Mouse (Mus musculus) heart, embryonic 12.5 days (tissue): Measurements from ENCODE around the gene Pnldc1. TPM values are rescaled to one million over a fixed set of nuclear protein-coding genes. Genes with fewer than 3 reads are reported as not detected.

Experiments
- ATAC-seq: fragments of 200-750 bp; cut with Nextera tagmentation; 2 replicates; pipeline ENCODE4 v1.8.0; 2017; ENCODE audit warnings: moderate TSS enrichment, moderate library complexity; ENCODE audit not compliant: insufficient number of reproducible peaks, low FRiP score
- H3K27ac ChIP-seq: fragments of 300-500 bp; sonication (generic); 2 replicates; pipeline ENCODE4 v1.5.1; 2016; ENCODE audit warnings: mild to moderate bottlenecking, moderate library complexity; ENCODE audit not compliant: poor library complexity, severe bottlenecking
- H3K27me3 ChIP-seq: fragments of 300-500 bp; sonication (generic); replicated peaks from 2 replicates; pipeline ENCODE4 v1.6.1; 2016; ENCODE audit warnings: mild to moderate bottlenecking, moderate library complexity
- H3K36me3 ChIP-seq: fragments of 300-500 bp; sonication (generic); 2 replicates; pipeline ENCODE4 v1.6.1; 2016; ENCODE audit warnings: mild to moderate bottlenecking, moderate library complexity
- H3K4me1 ChIP-seq: fragments of 300-500 bp; sonication (generic); replicated peaks from 2 replicates; pipeline ENCODE4 v1.6.1; 2016; ENCODE audit warnings: mild to moderate bottlenecking
- H3K4me2 ChIP-seq: fragments of 300-500 bp; sonication (generic); 2 replicates; pipeline ENCODE4 v1.6.1; 2016; ENCODE audit warnings: mild to moderate bottlenecking, moderate library complexity
- H3K4me3 ChIP-seq: fragments of 300-500 bp; sonication (generic); 2 replicates; pipeline ENCODE4 v1.5.1; 2016; ENCODE audit warnings: mild to moderate bottlenecking
- H3K9ac ChIP-seq: fragments of 300-500 bp; sonication (generic); 2 replicates; pipeline ENCODE4 v1.6.1; 2016; ENCODE audit warnings: mild to moderate bottlenecking, moderate library complexity
- H3K9me3 ChIP-seq: fragments of 300-500 bp; sonication (generic); replicated peaks from 2 replicates; pipeline ENCODE4 v1.6.1; 2016; ENCODE audit warnings: mild to moderate bottlenecking, moderate library complexity
- WGBS: fragments of 180-500 bp; shearing (Covaris S2); methylation state at CpG from one replicate; pipeline ENCODE4 v1.1.7; 2016; 5-methylcytosine and 5-hydroxymethylcytosine counted together
- polyA plus RNA-seq: library from polyadenylated mRNA; unstranded; fragments of >200 nt; fragmentation: Nextera tagmentation; extraction: Ambion mirVana; gene quantifications from 2 replicates; pipeline ENCODE4 v1.2.1, GENCODE M21; 2016

The Pnldc1 gene
- polyA plus RNA-seq, 1 experiment from 2014 or later, result 0.51 TPM

- ATAC-seq, result no peak
Measured at GRCm38 (mm10) chr17:12854386-12854785, 55.6 kb downstream of the Pnldc1 start.

GRCm38 (mm10) chr17:12853821-12854220, 56.2 kb downstream of the Pnldc1 start:
- no peak overlapping the region for H3K9ac ChIP-seq
- peaks cover 2% of the 10 kb centered on the region; the same call in 1 of the 2 replicates for H3K4me1 ChIP-seq
- 71% methylated on average over 2 of the region's 2 CpGs for WGBS
- no peak overlapping the region for H3K4me3 ChIP-seq
- H3K4me2 ChIP-seq, result no peak overlapping the region
- H3K27me3 ChIP-seq, result no peaks in the 10 kb centered on the region
- no peaks in the 10 kb centered on the region for H3K9me3 ChIP-seq
- no peak for ATAC-seq
- no peak overlapping the region for H3K27ac ChIP-seq
- H3K36me3 ChIP-seq, result no peaks in the 10 kb centered on the region

More at GRCm38 (mm10) chr17:12854386-12854785, 55.6 kb downstream of the Pnldc1 start:
- H3K27me3 ChIP-seq, result no peaks in the 10 kb centered on the region
- no peak overlapping the region for H3K9ac ChIP-seq
- 89% methylated on average over 11 of the region's 11 CpGs for WGBS
- no peak overlapping the region for H3K4me3 ChIP-seq
- H3K36me3 ChIP-seq, result no peaks in the 10 kb centered on the region
- H3K27ac ChIP-seq, result no peak overlapping the region
- H3K4me2 ChIP-seq, result no peak overlapping the region
- no peaks in the 10 kb centered on the region for H3K9me3 ChIP-seq
- H3K4me1 ChIP-seq, result peaks cover 2% of the 10 kb centered on the region; the same call in 1 of the 2 replicates

GRCm38 (mm10) chr17:12851689-12852088, 58.3 kb downstream of the Pnldc1 start:
- no peaks in the 10 kb centered on the region for H3K9me3 ChIP-seq
- H3K4me1 ChIP-seq, result peaks cover 2% of the 10 kb centered on the region; the same call in 1 of the 2 replicates
- WGBS, result 69% methylated on average over 11 of the region's 11 CpGs
- no peak overlapping the region for H3K4me2 ChIP-seq
- no peak overlapping the region for H3K27ac ChIP-seq
- H3K9ac ChIP-seq, result no peak overlapping the region
- ATAC-seq, result no peak
- H3K4me3 ChIP-seq, result no peak overlapping the region
- no peaks in the 10 kb centered on the region for H3K36me3 ChIP-seq
- H3K27me3 ChIP-seq, result no peaks in the 10 kb centered on the region

GRCm38 (mm10) chr17:12849778-12850382, 60.1 kb downstream of the Pnldc1 start:
- 78% methylated on average over 8 of the region's 8 CpGs for WGBS

GRCm38 (mm10) chr17:12847736-12848135, 62.3 kb downstream of the Pnldc1 start:
- Histone ChIP-seq H3K4me1 (peaks cover 2% of the 10 kb centered on the region; the same call in 1 of the 2 replicates), H3K9me3 (no peaks in the 10 kb centered on the region), H3K27ac (no peak overlapping the region), H3K36me3 (no peaks in the 10 kb centered on the region), H3K27me3 (no peaks in the 10 kb centered on the region), H3K4me3 (no peak overlapping the region), H3K4me2 (no peak overlapping the region), H3K9ac (no peak overlapping the region)
- ATAC-seq, result no peak
- WGBS, result 43% methylated on average over 4 of the region's 4 CpGs

More at GRCm38 (mm10) chr17:12849778-12850382, 60.1 kb downstream of the Pnldc1 start:
- no peak for ATAC-seq
- Histone ChIP-seq H3K36me3 (no peaks in the 10 kb centered on the region), H3K9ac (no peak overlapping the region), H3K4me1 (peaks cover 2% of the 10 kb centered on the region; the same call in 1 of the 2 replicates), H3K9me3 (no peaks in the 10 kb centered on the region), H3K27ac (no peak overlapping the region), H3K4me2 (no peak overlapping the region), H3K27me3 (no peaks in the 10 kb centered on the region), H3K4me3 (no peak overlapping the region)

- ATAC-seq, result no peak
- Histone ChIP-seq H3K27ac (no peak overlapping the region), H3K36me3 (no peaks in the 10 kb centered on the region), H3K9ac (no peak overlapping the region), H3K4me2 (no peak overlapping the region), H3K27me3 (no peaks in the 10 kb centered on the region), H3K4me3 (no peak overlapping the region), H3K4me1 (peaks cover 2% of the 10 kb centered on the region; the same call in 1 of the 2 replicates), H3K9me3 (no peaks in the 10 kb centered on the region)
- WGBS, result 70% methylated on average over 5 of the region's 5 CpGs
Measured at GRCm38 (mm10) chr17:12846474-12846873, 63.6 kb downstream of the Pnldc1 start.

GRCm38 (mm10) chr17:12845862-12846261, 64.2 kb downstream of the Pnldc1 start:
- no peak overlapping the region for H3K4me2 ChIP-seq
- H3K9me3 ChIP-seq, result no peaks in the 10 kb centered on the region
- H3K9ac ChIP-seq, result no peak overlapping the region
- no peaks in the 10 kb centered on the region for H3K36me3 ChIP-seq
- ATAC-seq, result no peak
- H3K27me3 ChIP-seq, result no peaks in the 10 kb centered on the region
- no peak overlapping the region for H3K27ac ChIP-seq
- peaks cover 1% of the 10 kb centered on the region; the same call in 1 of the 2 replicates for H3K4me1 ChIP-seq
- H3K4me3 ChIP-seq, result no peak overlapping the region
- 42% methylated on average over 5 of the region's 5 CpGs for WGBS

- Histone ChIP-seq H3K9me3 (no peaks in the 10 kb centered on the region), H3K4me1 (no peaks in the 10 kb centered on the region), H3K4me3 (no peak overlapping the region), H3K27ac (no peak overlapping the region), H3K27me3 (no peaks in the 10 kb centered on the region), H3K9ac (no peak overlapping the region), H3K4me2 (no peak overlapping the region), H3K36me3 (no peaks in the 10 kb centered on the region)
- WGBS, result 91% methylated on average over 4 of the region's 4 CpGs
- no peak for ATAC-seq
Measured at GRCm38 (mm10) chr17:12844540-12844939, 65.5 kb downstream of the Pnldc1 start.

- H3K9ac ChIP-seq, result no peak overlapping the region
- no peak for ATAC-seq
- H3K27me3 ChIP-seq, result no peaks in the 10 kb centered on the region
- no peaks in the 10 kb centered on the region for H3K36me3 ChIP-seq
- WGBS, result 69% methylated on average over 6 of the region's 6 CpGs
- H3K27ac ChIP-seq, result no peak overlapping the region
- no peak overlapping the region for H3K4me3 ChIP-seq
- H3K4me1 ChIP-seq, result no peaks in the 10 kb centered on the region
- no peak overlapping the region for H3K4me2 ChIP-seq
- no peaks in the 10 kb centered on the region for H3K9me3 ChIP-seq
Measured at GRCm38 (mm10) chr17:12843826-12844225, 66.2 kb downstream of the Pnldc1 start.

GRCm38 (mm10) chr17:12839475-12840267, 70.4 kb downstream of the Pnldc1 start:
- Histone ChIP-seq H3K27ac (no peak overlapping the region), H3K4me2 (no peak overlapping the region), H3K36me3 (no peaks in the 10 kb centered on the region), H3K4me1 (no peaks in the 10 kb centered on the region), H3K27me3 (no peaks in the 10 kb centered on the region), H3K9ac (no peak overlapping the region), H3K4me3 (no peak overlapping the region), H3K9me3 (no peaks in the 10 kb centered on the region; the same call in 1 of the 2 replicates)
- 71% methylated on average over 10 of the region's 10 CpGs for WGBS
- no peak for ATAC-seq
